Mouse (Mus musculus): ENCODE measurements around the gene Kbtbd13.

- TF ChIP-seq GATA1 (IDR thresholded peaks at IDR 0.05; ENCODE audit: low read length) (no peak), TAL1 (IDR thresholded peaks at IDR 0.05; ENCODE audit: low read length) (no peak)
Measured at GRCm38 (mm10) chr9:65398279-65398678, 6.8 kb upstream of the Kbtbd13 start, which contains the start of gene Rasl12.
